Mouse (Mus musculus) kidney, adult 8-10 months (tissue): ENCODE data around the gene Adcy3.
"Not testable (repeated sequence)": the region's sequence is repeated elsewhere in the genome, so short reads cannot be mapped to it uniquely, and the experiment has no call there.

Experiments
- DNase-seq, 2 experiments: peaks; one replicate each; pipeline ENCODE4 v3.0.0; 2022

Adcy3 gene

DNA sequence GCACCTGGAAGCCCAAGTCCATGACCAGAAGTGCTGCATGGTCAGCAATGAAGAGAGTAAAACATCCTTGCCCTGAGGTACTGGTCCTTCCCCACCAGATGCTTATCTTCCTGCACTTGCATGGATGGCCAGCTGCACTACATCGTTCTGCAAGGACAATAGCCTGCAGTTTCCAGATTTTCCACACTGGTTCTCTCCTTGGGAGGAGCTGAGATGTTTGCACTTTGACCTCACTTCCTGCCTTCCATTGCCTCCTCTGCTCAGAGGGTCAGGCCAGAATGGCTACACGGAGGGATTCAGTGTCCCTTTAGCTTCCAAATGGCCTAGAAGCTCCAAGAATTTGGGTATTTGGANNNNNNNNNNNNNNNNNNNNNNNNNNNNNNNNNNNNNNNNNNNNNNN, 51.7 kb downstream of the Adcy3 start:
- DNase-seq = no peak

- DNase-seq = peak in 1 of 2 experiments; percentile 26
Observed at GRCm38 (mm10) chr12:4188171-4189059, 55.5 kb downstream of the Adcy3 start.

DNA sequence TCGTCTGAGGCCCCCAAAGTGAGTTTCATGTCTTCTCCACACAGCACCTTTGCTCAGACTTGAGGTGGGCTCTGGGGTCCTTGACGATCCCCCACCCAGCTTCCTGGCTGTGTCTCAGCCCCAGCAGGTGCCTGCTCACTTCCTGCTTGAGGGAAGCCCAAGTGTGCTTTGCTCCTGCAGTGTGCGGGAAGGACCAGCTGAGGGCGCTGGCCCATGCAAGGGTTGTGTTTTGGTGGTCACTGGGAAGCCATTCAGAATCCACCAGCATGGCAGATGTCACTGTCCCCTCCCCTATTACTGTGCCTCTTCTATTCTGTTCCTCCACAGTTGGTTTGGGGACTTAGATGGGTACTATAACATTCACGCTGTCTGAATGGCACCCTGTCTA, 56.2 kb downstream of the Adcy3 start:
- DNase-seq = no peak

- DNase-seq = peak; percentile 17 to 36
Observed at GRCm38 (mm10) chr12:4192514-4192913, 59.6 kb downstream of the Adcy3 start.

DNA sequence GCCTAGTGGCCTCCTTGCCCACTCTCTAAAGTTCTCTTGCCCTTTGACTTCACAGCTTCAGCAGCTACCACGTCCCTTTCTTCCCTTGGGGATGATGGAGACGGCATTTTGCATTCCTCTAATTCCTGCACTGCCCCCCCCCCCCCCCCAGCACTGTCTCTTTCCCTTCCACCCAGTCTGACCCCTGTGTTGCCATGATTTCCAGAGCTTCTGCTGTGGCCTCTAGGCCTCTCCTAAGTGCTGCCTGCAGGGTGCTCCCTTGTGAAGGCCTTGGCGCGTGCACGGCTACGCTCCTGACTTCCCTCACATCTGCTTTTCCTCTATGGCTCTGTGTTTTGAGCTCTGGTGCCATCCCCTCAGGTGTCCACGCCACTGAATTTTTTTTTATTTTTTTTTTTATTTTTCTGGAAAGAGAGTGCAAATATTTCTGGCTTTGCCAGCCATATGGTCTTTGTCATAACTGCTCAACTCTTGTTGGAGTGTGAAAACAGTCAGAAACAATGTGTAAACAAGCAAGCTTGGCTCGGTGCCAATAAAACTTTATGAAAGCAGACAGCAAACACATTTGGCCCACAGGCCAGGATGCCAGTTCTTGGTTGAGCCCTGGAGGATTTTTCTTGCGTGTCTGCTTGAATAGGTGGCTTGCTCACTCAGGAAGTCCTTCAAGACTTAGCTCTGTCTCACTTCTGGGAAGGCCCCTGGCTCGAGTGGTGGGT, 60.3 kb downstream of the Adcy3 start:
- DNase-seq = no peak

- no peak for DNase-seq
Observed at GRCm38 (mm10) chr12:4194643-4195042, 61.7 kb downstream of the Adcy3 start.

DNA sequence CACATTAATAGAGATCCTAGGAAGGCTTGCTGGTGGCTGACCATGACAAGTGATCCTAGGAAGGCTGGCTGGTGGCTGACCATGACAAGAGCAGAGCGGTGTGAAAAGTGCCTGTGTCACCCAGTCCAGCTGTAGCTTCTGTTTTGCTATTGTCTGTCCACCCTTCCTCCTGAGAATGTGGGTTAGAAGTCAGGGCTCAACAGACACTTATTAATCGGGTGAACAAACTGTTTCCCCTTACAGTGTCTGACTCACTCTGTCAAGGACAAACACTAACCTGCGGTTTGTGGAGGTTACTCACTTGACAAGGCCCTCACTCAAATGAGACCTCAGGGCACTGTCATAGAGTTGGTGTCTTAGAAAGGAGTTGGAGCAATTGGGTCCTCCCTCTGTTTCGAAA, 65.8 kb downstream of the Adcy3 start:
- DNase-seq = no peak

DNA sequence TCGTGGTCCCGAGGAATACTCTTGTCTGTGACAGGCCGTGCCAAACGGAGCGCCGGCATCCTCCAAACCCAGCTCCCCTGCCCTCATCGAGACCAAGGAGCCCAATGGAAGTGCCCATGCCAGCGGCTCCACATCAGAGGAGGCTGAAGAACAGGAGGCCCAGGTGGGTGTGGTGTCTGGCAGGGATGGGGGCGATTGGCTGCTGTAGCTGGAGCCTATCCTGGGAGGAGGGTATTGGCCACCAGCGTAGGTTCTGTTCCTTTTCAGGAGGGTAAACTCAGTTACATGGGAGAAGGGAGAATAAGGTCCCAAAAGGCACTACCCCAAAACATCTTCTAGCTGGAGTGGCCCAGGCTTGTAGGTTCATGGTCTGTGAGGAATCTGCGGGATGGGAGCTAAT, 66.4 kb downstream of the Adcy3 start:
- no peak for DNase-seq

DNA sequence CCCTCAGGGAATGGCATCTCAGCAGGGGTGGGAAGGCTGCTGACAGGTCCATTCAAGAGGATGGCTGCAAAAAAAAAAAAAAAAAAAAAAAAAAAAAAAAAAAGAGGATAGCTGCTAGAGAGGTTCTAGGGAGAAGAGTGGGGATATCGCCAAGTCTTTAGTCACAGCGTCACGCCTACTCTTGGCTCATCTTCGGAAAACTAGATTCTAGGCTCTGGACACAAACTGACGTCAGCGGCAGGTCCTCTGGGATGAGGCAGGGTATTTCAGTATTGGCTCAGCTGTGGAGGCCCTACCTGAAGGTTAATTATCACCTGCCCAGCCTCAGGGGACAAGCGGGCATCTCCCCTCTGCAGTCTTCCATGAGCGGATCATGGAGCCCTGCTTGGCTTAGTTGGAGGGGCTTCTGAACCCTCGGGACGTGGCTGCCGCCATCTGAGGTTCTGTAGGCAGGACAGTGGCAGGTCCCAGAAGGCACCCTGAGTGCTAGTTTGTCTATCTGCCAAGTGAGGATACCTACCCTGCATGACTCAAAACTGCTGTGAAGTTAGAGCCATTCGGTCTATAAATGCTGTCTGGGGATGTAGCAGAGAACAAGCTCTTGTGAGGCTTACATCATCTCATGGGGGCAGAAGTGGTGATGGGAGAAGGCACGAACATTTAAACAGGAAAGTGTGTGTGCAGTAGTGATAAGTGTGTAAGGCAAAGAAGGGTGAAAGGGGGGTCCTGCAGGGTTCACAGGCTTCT, 68.7 kb downstream of the Adcy3 start:
- DNase-seq = no peak

- DNase-seq = no peak
Observed at GRCm38 (mm10) chr12:4202206-4202605, 69.3 kb downstream of the Adcy3 start.

- no peak for DNase-seq
Observed at GRCm38 (mm10) chr12:4206106-4206505, 73.2 kb downstream of the Adcy3 start.

DNA sequence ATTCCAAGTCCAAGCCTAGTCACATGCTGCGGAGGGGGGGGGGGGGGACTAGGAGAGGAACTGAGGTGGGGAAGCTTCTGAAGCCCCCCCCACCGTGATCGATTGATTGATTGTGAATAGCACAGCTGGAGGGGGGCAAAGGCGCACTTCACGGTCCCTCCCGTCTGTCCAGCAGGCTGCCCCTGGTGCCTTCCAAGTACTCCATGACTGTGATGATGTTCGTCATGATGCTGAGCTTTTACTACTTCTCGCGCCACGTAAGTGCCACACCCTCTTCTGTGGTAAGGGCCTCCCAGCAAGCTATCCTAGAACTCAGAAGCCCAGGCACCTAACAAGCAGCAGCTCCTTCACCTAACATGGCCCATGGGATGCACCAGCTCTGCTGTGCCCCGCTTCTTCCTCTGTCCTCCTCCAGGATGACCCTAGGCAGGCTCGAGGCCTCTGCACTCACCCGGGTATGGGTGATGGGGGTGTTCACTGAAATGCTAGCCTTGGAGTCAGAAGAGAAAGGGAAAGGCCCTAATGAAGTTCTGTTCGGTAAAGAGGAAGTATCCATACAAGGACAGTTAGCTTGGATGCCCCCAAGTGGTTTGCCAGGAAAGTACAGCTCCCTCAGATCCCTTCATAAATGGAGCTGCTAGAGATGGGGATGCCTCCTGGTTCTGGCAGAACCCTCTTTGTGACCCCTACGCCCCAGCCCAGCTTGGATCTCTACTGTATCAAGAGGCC, 75.7 kb downstream of the Adcy3 start:
- peak in 1 of 2 experiments; percentile 70 for DNase-seq

- DNase-seq = no peak
Observed at GRCm38 (mm10) chr12:4209196-4209595, 76.3 kb downstream of the Adcy3 start.

- peak in 1 of 2 experiments; percentile 18 for DNase-seq
Observed at GRCm38 (mm10) chr12:4211174-4211573, 78.3 kb downstream of the Adcy3 start.

DNA sequence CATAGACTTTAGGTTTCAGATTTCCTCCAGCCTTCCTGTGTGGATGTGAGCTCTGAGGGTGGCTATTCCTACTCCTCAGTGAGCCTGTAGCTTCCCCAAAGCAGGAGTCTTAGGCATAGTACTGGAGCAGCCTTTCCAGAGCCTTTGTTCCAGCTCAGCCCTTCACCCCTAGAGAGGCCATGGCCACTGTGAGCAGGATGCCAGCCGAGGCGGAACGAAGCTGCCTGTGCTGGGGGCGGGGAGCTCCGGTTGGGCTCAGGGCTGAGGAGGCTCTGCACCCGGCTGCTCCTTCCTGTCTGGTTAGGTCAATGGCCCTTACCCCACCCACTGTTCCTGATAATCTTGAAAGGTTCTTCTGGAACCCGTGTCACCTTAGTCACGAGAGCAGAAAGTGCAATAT, 80.0 kb downstream of the Adcy3 start:
- peak in 1 of 2 experiments; percentile 22 for DNase-seq

DNA sequence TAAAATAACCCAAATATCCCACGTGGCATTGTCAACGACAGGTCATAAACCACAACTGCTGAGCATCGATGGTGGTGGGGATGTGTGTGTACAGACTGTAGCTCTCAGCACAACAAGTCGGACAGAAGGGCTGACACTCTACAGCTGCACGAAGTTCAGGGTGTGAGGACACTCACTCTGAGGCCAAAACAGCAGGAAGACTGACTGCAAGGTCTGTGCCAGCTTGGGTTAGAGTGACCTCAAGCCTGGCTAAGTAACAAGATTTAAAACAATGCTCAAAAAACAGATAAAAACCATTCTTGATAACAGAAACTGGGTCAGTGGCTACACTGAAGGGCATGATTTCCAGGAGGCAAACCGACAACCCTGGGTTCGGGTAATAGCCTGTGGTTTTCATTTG, 97.3 kb downstream of the Adcy3 start:
- DNase-seq = no peak

GRCm38 (mm10) chr12:4232777-4233176, 99.9 kb downstream of the Adcy3 start:
- no peak for DNase-seq

DNA sequence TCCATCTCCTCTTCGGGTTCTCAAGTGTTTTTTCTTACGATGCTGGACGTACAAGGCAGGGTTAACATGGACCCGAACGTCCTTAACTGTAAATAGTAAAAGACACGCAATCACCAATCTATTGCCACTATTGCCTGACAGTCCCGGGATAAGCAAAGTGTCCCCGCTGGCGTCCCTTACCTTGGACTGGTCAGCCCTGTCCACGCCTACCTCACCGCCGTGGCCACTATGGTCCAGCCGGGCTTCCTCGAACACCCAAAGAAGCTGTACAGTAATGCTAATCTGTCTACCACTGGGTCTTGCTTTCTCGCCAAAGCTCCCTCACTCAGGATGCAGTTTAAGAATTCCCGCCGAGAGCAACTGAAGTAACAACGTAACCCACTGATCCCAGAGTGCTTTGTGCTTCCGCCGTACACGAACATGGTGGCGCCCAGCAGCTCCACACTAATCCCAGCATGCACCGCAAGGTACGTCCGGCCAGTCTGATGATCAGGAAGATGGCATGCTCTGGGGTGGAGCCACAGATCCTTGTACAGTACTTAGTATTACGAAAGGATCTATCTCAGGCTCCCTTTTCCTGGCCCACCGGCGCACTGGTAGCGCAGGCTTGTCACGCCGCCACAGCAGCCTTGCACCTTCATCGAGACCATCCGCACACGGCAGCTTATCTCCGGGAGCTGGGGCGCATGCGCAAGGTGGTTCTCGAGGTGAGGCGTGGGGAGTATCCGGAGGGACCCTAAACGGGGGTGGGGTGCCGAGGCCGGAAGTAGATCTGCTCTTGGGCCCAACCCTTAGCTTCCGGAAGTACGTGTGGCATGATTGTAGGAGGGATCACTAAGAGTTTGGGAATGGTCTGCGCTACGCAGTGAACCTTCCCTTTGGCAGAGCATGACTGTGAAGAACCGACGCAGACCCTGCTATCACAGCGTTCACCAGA, 100.9 kb downstream of the Adcy3 start, which contains the start of the genes Ptrhd1 and Cenpo:
Ptrhd1 (plus strand) TSS at position 456 of the 937 bp plus-strand sequence.
Cenpo (minus strand) TSS at position 723 of the 937 bp plus-strand sequence.
- peak; percentile 98 to 99 for DNase-seq

DNA sequence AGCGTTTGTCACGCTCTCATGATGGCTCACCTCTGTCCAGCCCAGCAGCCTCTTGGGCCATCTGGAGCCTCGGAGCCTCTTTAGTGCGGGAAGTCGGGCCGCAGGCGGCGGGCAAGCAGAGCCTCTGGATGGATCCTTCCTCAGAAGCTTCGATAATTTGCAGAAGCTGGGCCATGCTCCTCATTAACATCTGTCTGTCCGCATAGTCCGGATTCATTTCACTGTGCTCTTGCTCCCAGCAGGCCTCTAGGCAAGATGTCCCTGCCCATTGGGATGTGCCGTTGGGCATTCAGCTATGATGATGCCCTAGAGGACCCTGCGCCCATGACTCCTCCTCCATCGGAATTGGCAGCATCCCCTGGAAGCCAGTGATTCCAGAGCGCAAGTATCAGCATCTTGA, 104.6 kb downstream of the Adcy3 start:
- DNase-seq = no peak

GRCm38 (mm10) chr12:4240281-4240680, 107.4 kb downstream of the Adcy3 start:
- not testable (repeated sequence) for DNase-seq

DNA sequence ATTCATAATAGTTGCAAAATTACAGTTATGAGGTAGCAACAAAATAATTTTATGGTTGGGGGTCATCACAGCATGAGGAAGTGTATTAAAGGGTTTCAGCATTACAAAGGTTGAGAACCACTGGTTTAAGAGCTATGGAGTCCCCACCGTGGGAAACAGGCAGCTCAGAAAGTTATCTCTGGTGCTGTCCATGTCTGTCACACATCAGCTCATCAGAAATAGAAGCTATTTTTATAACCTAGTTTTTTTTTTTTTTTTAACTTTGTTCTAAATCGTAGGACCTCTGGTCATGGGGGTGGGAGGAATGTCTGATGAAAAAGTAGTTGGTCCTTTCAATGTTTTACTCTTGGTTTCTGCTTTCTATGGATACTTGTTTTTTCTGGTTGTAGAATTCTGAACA, 110.9 kb downstream of the Adcy3 start:
- no peak for DNase-seq
